Mouse (Mus musculus): ENCODE measurements around the gene Gm42420.

GRCm38 (mm10) chr6:39604565-39604964 lies 19.0 kb downstream of the Gm42420 start:
- TF ChIP-seq TAL1 (IDR thresholded peaks at IDR 0.05; ENCODE audit: low read length) (no peak), GATA1 (IDR thresholded peaks at IDR 0.05; ENCODE audit: low read length) (no peak)

Measured in erythroblast, embryonic 14.5 days (primary cell).